Mouse (Mus musculus) adrenal gland, adult (tissue): ENCODE data around the gene Gpr19.

Experiments
- DNase-seq, 2 experiments: peaks; one replicate each; pipeline ENCODE4 v3.0.0; 2022 to 2023; ENCODE audit warnings: low spot score in 1 of 2; ENCODE audit not compliant: inconsistent age in 2 of 2

Gpr19 gene

GRCm38 (mm10) chr6:134923670-134924069 is 25.3 kb upstream of the Gpr19 start:
- no peak for DNase-seq

- no peak for DNase-seq
Measured at GRCm38 (mm10) chr6:134922511-134923195, 24.3 kb upstream of the Gpr19 start.

GRCm38 (mm10) chr6:134921695-134922510 is 23.5 kb upstream of the Gpr19 start:
- peak; percentile 28 to 62 for DNase-seq

- peak; percentile 67 to 90 for DNase-seq
Measured at GRCm38 (mm10) chr6:134921014-134921694, 22.8 kb upstream of the Gpr19 start.

GRCm38 (mm10) chr6:134920190-134921013 is 22.0 kb upstream of the Gpr19 start, which contains the start of gene Cdkn1b:
TSS of gene Cdkn1b (plus strand) at chr6:134920401.
- peak; percentile 94 to 98 for DNase-seq

- no peak for DNase-seq
Measured at GRCm38 (mm10) chr6:134919511-134920189, 21.3 kb upstream of the Gpr19 start.

GRCm38 (mm10) chr6:134918769-134919168 is 20.4 kb upstream of the Gpr19 start:
- DNase-seq, result no peak

- peak; percentile 71 to 90 for DNase-seq
Measured at GRCm38 (mm10) chr6:134917087-134917486, 18.7 kb upstream of the Gpr19 start.

- peak in 1 of 2 experiments; percentile 28 for DNase-seq
Measured at GRCm38 (mm10) chr6:134916641-134917040, 18.3 kb upstream of the Gpr19 start.

- no peak for DNase-seq
Measured at GRCm38 (mm10) chr6:134914523-134914922, 16.1 kb upstream of the Gpr19 start.

GRCm38 (mm10) chr6:134905811-134906210 is 7.4 kb upstream of the Gpr19 start:
- DNase-seq, result no peak

GRCm38 (mm10) chr6:134903891-134904884 is 5.8 kb upstream of the Gpr19 start:
- DNase-seq, result no peak

- no peak for DNase-seq
Measured at GRCm38 (mm10) chr6:134903368-134903767, 5.0 kb upstream of the Gpr19 start.

GRCm38 (mm10) chr6:134897443-134898094 is 809 bp downstream of the Gpr19 start:
- DNase-seq, result peak; percentile 96 to 99

- peak in 1 of 2 experiments; percentile 43 for DNase-seq
Measured at GRCm38 (mm10) chr6:134896570-134897436, 1.6 kb downstream of the Gpr19 start.

GRCm38 (mm10) chr6:134890436-134890835 is 7.9 kb downstream of the Gpr19 start:
- no peak for DNase-seq

- DNase-seq, result no peak
Measured at GRCm38 (mm10) chr6:134889763-134890162, 8.6 kb downstream of the Gpr19 start.
